Mouse (Mus musculus): ENCODE measurements around the gene Cryab. TPM values are rescaled to one million over a fixed set of nuclear protein-coding genes. Genes with fewer than 3 reads are reported as not detected.

The Cryab gene
- total RNA-seq, 2 experiments from 2014 or later: 3,376 to 3,486 TPM

DNA sequence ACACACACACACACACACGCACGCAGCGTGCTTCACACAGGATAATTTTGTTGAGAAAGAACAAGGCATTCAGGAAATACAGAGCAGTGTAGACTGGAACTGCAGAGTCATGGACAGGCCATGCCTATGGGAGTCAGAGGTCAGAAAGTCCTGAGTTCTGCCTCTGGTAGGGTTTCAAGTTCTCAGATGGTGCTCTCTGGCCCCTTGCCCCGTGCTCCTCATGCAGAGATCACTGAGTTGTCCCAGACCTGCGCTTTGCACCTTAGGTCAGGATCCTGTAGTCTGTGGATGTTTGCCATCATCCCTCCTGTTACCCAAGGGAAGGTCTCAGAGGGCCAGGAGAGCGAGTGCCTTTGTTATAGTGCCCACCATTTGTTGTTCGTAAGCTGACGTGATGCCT is 45.7 kb downstream of the Cryab start:
- DNase-seq: no peak

GRCm38 (mm10) chr9:50797641-50798040 is 46.5 kb downstream of the Cryab start:
- DNase-seq: no peak

GRCm38 (mm10) chr9:50798368-50798767 is 47.2 kb downstream of the Cryab start:
- peak in 1 of 2 experiments; percentile 9 for DNase-seq

GRCm38 (mm10) chr9:50800985-50801384 is 49.9 kb downstream of the Cryab start:
- DNase-seq: peak; percentile 25 to 41

GRCm38 (mm10) chr9:50803055-50803671 is 52.0 kb downstream of the Cryab start:
- DNase-seq: no peak

Other genes with a start within 250 kb of the Cryab start
- gene Pts, start 222.6 kb upstream of the Cryab start, total RNA-seq (2021): 10 to 100 TPM; 27.9 to 36.1 TPM
- 1 to 10 TPM; 1.0 to 2.5 TPM for gene Il18, start 196.5 kb upstream of the Cryab start, total RNA-seq (2021)
- gene Bco2, start 196.1 kb upstream of the Cryab start, total RNA-seq (2021): under 1 TPM; 0.52 to 0.64 TPM
- not detected for gene Tex12, start 190.0 kb upstream of the Cryab start, total RNA-seq (2021)
- gene Sdhd, start 147.5 kb upstream of the Cryab start, total RNA-seq (2021): 100 to 1,000 TPM; 697 to 709 TPM
- gene Timm8b, start 147.4 kb upstream of the Cryab start, total RNA-seq (2021): 100 to 1,000 TPM; 270 to 292 TPM
- under 1 TPM; 0.20 to 0.95 TPM for gene Pih1d2, start 134.0 kb upstream of the Cryab start, total RNA-seq (2021)
- 10 to 100 TPM; 11.6 to 14.2 TPM for gene Nkapd1, start 133.9 kb upstream of the Cryab start, total RNA-seq (2021)
- 100 to 1,000 TPM; 390 to 395 TPM for gene Dlat, start 91.5 kb upstream of the Cryab start, total RNA-seq (2021)
- gene Dixdc1, start 11.8 kb upstream of the Cryab start, total RNA-seq (2021): 1 to 10 TPM; 3.0 to 4.1 TPM
- gene 2310030G06Rik, start 4.8 kb upstream of the Cryab start, total RNA-seq (2021): 1 to 10 TPM; 2.2 to 2.6 TPM
- 100 to 1,000 TPM; 136 to 143 TPM for gene Hspb2, start 1.0 kb downstream of the Cryab start, total RNA-seq (2021)
- 1 to 10 TPM; 4.1 to 5.8 TPM for gene Fdxacb1, start 16.9 kb downstream of the Cryab start, total RNA-seq (2021)
- 10 to 100 TPM; 10.4 to 12.1 TPM for gene Alg9, start 23.7 kb downstream of the Cryab start, total RNA-seq (2021)
- gene 1110032A03Rik, start 24.2 kb downstream of the Cryab start, total RNA-seq (2021): 10 to 100 TPM; 11.3 to 16.5 TPM
- 10 to 100 TPM; 10.6 to 11.3 TPM for gene Ppp2r1b, start 94.0 kb downstream of the Cryab start, total RNA-seq (2021)